Mouse (Mus musculus) liver, embryonic 12.5 days (tissue): ENCODE measurements around the gene Dio1. TPM values are rescaled to one million over a fixed set of nuclear protein-coding genes. Genes with fewer than 3 reads are reported as not detected.

Experiments
- ATAC-seq: fragments of 200-750 bp; cut with Nextera tagmentation; 2 replicates; pipeline ENCODE4 v1.8.0; 2017; ENCODE audit warnings: moderate number of reproducible peaks, mild to moderate bottlenecking, moderate library complexity
- H3K27ac ChIP-seq: fragments of 300-500 bp; sonication (generic); 2 replicates; pipeline ENCODE4 v1.5.1; 2016; ENCODE audit warnings: mild to moderate bottlenecking
- H3K27me3 ChIP-seq: fragments of 300-500 bp; sonication (generic); replicated peaks from 2 replicates; pipeline ENCODE4 v1.6.1; 2016; ENCODE audit warnings: mild to moderate bottlenecking, moderate library complexity
- H3K36me3 ChIP-seq: fragments of 300-500 bp; sonication (generic); 2 replicates; pipeline ENCODE4 v1.6.1; 2016; ENCODE audit warnings: mild to moderate bottlenecking, moderate library complexity
- H3K4me1 ChIP-seq: fragments of 300-500 bp; sonication (generic); 2 replicates; pipeline ENCODE4 v1.6.1; 2016
- H3K4me2 ChIP-seq: fragments of 300-500 bp; sonication (generic); 2 replicates; pipeline ENCODE4 v1.6.1; 2016; ENCODE audit warnings: mild to moderate bottlenecking, moderate library complexity
- H3K4me3 ChIP-seq: fragments of 300-500 bp; sonication (generic); 2 replicates; pipeline ENCODE4 v1.5.1; 2016; ENCODE audit warnings: mild to moderate bottlenecking, moderate library complexity
- H3K9ac ChIP-seq: fragments of 300-500 bp; sonication (generic); 2 replicates; pipeline ENCODE4 v1.6.1; 2016; ENCODE audit warnings: mild to moderate bottlenecking, moderate library complexity
- H3K9me3 ChIP-seq: fragments of 300-500 bp; sonication (generic); replicated peaks from 2 replicates; pipeline ENCODE4 v1.6.1; 2016; ENCODE audit warnings: mild to moderate bottlenecking, moderate library complexity
- WGBS: fragments of 180-500 bp; shearing (Covaris S2); methylation state at CpG from one replicate; pipeline ENCODE4 v1.1.7; 2016; ENCODE audit not compliant: insufficient replicate concordance; 5-methylcytosine and 5-hydroxymethylcytosine counted together
- polyA plus RNA-seq: library from polyadenylated mRNA; unstranded; fragments of >200 nt; fragmentation: Nextera tagmentation; extraction: Ambion mirVana; gene quantifications from 2 replicates; pipeline ENCODE4 v1.2.1, GENCODE M21; 2016

Gene Dio1
- polyA plus RNA-seq, 1 experiment from 2014 or later = not detected

DNA sequence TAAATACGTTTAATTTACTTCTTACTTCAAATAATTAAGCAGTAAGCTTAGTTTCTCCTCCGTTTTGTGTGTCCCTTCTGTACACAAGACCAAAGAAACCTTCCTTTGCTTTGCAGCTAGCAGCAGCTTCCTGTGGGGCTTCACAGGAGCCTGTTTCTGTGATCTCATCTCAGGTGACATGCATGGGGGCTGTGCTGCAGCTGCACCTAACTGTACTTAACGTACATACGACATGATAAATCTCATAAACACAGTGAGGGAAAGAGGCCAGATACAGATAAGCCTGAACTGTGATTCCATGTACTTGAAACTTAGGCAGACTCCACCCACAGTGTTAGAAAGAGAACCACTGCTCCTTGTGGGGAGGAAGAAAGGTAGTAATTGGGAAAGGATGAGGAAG, 47.0 kb downstream of the Dio1 start:
- Histone ChIP-seq H3K9me3 (0 out of 2 replicates have a peak, but pooled peaks cover 1% of the 10 kb centered on the region), H3K27ac (no peak overlapping the region), H3K4me3 (no peak overlapping the region), H3K4me1 (no peaks in the 10 kb centered on the region), H3K27me3 (no peaks in the 10 kb centered on the region), H3K4me2 (no peak overlapping the region), H3K36me3 (peaks cover 3% of the 10 kb centered on the region; the same call in 1 of the 2 replicates), H3K9ac (no peak overlapping the region)
- WGBS = 26% methylated on average over 4 of the region's 4 CpGs
- ATAC-seq = no peak

DNA sequence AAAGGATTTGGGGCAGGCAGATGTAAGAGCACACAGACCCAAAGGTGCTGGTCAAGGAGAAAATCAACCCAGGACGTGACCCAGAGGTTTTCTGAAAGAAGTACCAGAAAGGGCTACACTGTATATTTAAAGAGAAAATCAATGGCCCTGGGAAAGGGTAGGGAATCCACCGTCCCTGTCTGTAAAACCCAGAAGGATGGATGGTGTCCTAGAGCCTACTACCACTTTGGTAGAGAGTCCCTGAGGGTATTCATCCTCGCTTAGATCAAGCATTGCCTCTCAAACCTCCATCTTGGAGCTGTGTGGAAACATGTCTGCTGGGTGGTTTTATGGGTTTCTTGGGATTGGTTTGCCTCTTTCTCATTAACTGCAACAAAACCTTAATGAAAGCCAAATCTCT, 52.6 kb downstream of the Dio1 start:
- WGBS = 51% methylated on average over 3 of the region's 3 CpGs
- peak overlapping the region; percentile 79; the same call in 1 of the 2 replicates for H3K27ac ChIP-seq

DNA sequence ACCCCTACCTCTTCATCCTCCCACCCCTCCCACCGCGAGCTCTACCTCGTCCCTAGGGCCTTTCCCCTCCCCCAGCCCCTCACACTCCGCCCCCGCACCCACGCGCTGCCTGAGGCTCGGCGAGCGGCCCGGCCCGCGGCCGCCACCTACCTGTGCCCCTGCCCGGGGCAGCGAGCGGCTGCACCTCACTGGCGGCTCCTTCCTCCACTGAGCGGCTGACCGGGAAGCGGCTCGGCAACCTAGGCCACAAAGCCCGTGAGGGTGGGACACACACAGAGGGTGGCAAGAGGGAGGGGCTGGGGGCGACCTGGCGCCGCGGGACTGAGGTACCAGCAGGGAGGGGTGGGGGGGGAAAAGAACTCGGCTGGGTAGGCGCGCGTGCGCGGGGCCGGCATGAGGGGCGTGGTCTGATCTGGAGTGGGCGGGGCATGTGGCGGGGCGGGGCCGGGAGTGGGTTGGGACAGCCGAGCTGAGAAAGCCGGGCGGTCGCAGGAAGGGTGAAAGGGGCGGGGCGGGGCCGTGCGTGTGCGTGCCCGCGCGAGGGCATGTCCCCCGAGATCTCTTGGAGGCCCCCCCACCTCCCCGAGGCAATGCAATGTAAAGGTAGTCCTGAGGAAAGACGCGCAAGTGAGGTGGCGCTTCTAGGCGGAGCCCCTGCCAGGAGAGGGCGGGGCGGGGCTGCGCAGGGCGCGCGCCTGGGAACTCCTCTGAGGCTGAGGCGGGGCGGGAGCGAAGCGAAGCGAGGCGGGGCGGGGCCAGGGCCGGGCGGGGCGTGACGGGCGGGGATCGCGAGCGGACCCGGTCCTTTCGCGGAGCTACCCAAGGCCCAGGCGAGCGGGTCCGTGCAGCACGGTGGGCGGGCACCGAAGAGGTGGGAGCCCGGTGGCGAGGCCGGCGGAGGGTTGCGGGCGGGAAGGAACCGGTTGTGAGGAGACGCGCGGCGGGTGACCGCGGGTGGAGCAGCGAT, 53.6 kb downstream of the Dio1 start, which contains the start of the genes Lrrc42 and Hspb11:
Gene Lrrc42, minus strand, starts transcription at position 408 of the 967 bp plus-strand sequence.
Gene Hspb11, plus strand, starts transcription at position 469 of the 967 bp plus-strand sequence.
- under 1% methylated on average over 94 of the region's 101 CpGs for WGBS

More for the DNA sequence above, 52.6 kb downstream of the Dio1 start:
- Histone ChIP-seq H3K9ac (peak overlapping the region; percentile 82), H3K4me3 (peak overlapping the region; percentile 80), H3K4me2 (peak overlapping the region; percentile 99), H3K9me3 (no peaks in the 10 kb centered on the region), H3K4me1 (peaks cover 41% of the 10 kb centered on the region), H3K36me3 (no peaks in the 10 kb centered on the region), H3K27me3 (no peaks in the 10 kb centered on the region)
- ATAC-seq = no peak

DNA sequence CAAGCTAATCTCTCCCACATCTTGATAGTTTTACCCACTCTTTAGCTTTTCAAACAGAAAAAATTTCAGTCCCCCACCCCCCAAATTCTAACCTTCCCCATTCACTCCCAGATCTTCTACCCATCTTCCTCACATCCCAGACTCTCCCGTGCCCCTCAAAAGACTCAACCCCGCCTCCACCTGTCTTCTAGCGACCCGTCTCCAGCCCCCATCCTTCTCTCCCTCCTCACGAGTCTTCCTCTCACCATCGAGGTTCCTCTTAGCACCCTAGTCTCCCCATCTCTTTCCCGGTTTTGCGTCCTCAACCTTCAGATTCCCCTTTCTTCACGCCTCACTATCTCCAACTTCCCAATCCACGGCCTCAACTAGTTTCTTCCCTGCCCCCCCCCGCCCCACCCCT, 54.4 kb downstream of the Dio1 start:
- Histone ChIP-seq H3K4me1 (peaks cover 49% of the 10 kb centered on the region), H3K4me3 (peak overlapping the region; percentile 80), H3K4me2 (peak overlapping the region; percentile 99), H3K27me3 (no peaks in the 10 kb centered on the region), H3K9ac (peak overlapping the region; percentile 82), H3K9me3 (no peaks in the 10 kb centered on the region), H3K27ac (peak overlapping the region; percentile 79), H3K36me3 (no peaks in the 10 kb centered on the region)
- no peak for ATAC-seq
- WGBS = 2% methylated on average over 11 of the region's 11 CpGs

More for the DNA sequence above, 53.6 kb downstream of the Dio1 start, which contains the start of the genes Lrrc42 and Hspb11:
- peak within 1 kb of the TSS; percentile 79 for H3K27ac ChIP-seq
- H3K4me1 ChIP-seq = peaks cover 46% of the 10 kb centered on the region
- H3K36me3 ChIP-seq = no peaks in the 10 kb centered on the region
- H3K4me2 ChIP-seq = peak within 1 kb of the TSS; percentile 99
- ATAC-seq = peak; percentile 94
- H3K4me3 ChIP-seq = peak within 1 kb of the TSS; percentile 80
- no peaks in the 10 kb centered on the region for H3K9me3 ChIP-seq
- H3K9ac ChIP-seq = peak within 1 kb of the TSS; percentile 82
- H3K27me3 ChIP-seq = no peaks in the 10 kb centered on the region

DNA sequence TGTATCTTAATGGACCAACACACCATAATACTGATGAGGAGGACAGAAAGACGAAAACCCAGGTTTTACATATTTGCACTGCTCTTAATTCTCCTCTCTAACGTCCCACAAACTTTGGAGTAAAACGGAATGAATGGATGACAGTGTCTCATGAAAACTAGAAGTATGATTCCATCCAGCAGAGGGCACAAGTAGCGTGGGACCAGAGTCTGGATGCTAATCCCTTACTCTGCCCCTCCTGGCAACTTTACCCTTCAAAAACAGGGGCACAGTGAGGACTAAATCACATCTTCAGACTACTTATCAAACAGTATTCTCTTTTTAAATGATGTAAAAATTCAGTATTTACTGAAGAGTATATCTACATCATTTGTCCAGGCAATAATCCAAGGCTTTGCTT, 56.5 kb downstream of the Dio1 start:
- no peak overlapping the region for H3K4me2 ChIP-seq
- WGBS = 26% methylated on average over 4 of the region's 4 CpGs

DNA sequence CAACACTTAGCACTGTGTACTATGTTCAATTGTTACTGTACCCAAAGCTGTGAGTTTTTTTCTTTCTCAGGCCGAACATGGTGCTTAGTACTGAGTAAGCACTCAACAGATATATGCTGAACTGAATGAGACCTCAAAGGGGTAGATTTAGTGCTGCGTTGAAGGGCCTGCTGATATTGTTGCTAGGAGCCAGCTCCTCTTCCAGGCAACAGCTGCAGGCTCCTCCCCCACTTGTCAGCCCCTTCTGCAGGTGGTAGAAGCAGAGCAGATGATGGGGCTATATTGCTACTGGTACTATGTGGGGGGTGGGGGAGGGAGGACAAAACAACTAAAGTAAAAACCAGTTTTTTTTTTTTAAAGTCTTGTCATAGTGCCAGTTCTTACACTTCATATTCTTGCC, 57.5 kb downstream of the Dio1 start:
- Histone ChIP-seq H3K4me2 (no peak overlapping the region), H3K4me1 (peaks cover 51% of the 10 kb centered on the region), H3K9ac (no peak overlapping the region), H3K27ac (no peak overlapping the region), H3K36me3 (0 out of 2 replicates have a peak, but pooled peaks cover 3% of the 10 kb centered on the region), H3K9me3 (no peaks in the 10 kb centered on the region), H3K27me3 (no peaks in the 10 kb centered on the region), H3K4me3 (no peak overlapping the region)
- 40% methylated on average over 2 of the region's 2 CpGs for WGBS
- no peak for ATAC-seq

More for the DNA sequence above, 56.5 kb downstream of the Dio1 start:
- Histone ChIP-seq H3K27me3 (no peaks in the 10 kb centered on the region), H3K4me3 (no peak overlapping the region), H3K4me1 (peaks cover 53% of the 10 kb centered on the region), H3K9ac (no peak overlapping the region), H3K36me3 (0 out of 2 replicates have a peak, but pooled peaks cover 3% of the 10 kb centered on the region), H3K27ac (no peak overlapping the region), H3K9me3 (no peaks in the 10 kb centered on the region)
- ATAC-seq = no peak

DNA sequence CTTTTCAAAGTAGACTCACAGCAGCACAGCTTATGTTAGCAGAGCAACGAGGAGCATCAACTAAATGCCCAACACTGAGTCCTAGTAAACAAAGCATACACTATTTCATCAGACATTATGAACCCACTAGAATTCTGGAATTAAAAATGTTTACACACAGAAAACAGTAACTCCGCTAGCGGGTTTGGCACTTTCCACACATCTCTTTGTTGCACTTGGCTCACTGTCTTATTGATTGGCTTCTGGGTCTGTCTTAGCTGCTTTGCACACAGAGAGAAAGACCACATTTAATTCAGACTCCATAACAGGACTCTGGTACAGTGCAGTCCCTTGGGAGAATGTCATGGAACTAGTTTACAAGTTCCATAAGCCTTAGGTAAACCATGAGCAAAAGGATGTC, 58.9 kb downstream of the Dio1 start:
- H3K36me3 ChIP-seq = peaks cover 7% of the 10 kb centered on the region; the same call in 1 of the 2 replicates
- peaks cover 49% of the 10 kb centered on the region for H3K4me1 ChIP-seq
- no peaks in the 10 kb centered on the region for H3K9me3 ChIP-seq
- no peak overlapping the region for H3K27ac ChIP-seq
- H3K9ac ChIP-seq = no peak overlapping the region
- no peak overlapping the region for H3K4me2 ChIP-seq
- 86% methylated on average over 3 of the region's 3 CpGs for WGBS
- no peaks in the 10 kb centered on the region for H3K27me3 ChIP-seq
- no peak for ATAC-seq
- no peak overlapping the region for H3K4me3 ChIP-seq

DNA sequence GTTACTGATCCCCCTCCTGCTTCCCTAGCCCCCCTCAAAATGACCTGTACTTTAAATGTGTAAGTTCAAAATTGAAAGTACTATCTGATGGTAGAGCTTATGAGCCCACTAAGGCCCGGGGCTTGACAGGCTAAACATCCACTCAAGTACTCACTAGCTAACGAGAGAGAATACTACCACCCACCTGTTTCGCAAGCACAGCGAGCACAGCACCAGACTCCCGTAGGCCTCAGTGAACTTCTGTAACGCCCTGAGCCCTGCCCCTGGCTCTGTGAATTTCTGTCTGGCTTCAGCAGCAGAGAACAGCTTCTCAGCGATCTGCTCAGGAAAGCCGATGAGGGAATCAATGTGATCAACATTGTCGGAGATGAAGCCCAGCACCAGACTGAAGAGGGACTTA, 59.9 kb downstream of the Dio1 start:
- Histone ChIP-seq H3K4me2 (no peak overlapping the region), H3K27ac (no peak overlapping the region), H3K9ac (no peak overlapping the region), H3K4me1 (peaks cover 40% of the 10 kb centered on the region), H3K36me3 (peaks cover 13% of the 10 kb centered on the region; the same call in 1 of the 2 replicates), H3K9me3 (no peaks in the 10 kb centered on the region), H3K27me3 (no peaks in the 10 kb centered on the region), H3K4me3 (no peak overlapping the region)
- ATAC-seq = no peak
- 68% methylated on average over 9 of the region's 9 CpGs for WGBS

DNA sequence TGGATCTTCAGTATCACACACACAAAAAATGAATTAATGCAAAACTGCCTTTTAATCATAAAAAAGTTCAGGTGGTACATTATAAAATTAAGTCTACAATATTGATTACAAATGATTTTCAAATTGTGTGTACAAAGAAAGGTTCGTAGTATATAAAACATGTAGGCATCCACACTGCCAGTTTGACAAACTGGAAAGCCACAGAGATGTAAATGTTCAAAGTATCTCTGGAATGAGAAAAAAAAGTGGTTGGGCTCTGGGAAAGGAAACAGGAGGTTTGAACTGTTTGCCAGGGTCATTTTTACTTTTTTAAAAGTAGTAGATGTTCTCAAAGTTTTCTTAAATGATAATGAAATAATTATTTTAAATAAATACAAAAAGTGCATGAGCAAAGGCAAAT, 60.9 kb downstream of the Dio1 start:
- Histone ChIP-seq H3K4me3 (no peak overlapping the region), H3K27me3 (no peaks in the 10 kb centered on the region), H3K36me3 (peaks cover 22% of the 10 kb centered on the region), H3K27ac (no peak overlapping the region), H3K4me1 (peaks cover 29% of the 10 kb centered on the region), H3K9me3 (no peaks in the 10 kb centered on the region), H3K4me2 (no peak overlapping the region), H3K9ac (no peak overlapping the region)
- 74% methylated on average over 1 of the region's 1 CpGs for WGBS
- no peak for ATAC-seq

DNA sequence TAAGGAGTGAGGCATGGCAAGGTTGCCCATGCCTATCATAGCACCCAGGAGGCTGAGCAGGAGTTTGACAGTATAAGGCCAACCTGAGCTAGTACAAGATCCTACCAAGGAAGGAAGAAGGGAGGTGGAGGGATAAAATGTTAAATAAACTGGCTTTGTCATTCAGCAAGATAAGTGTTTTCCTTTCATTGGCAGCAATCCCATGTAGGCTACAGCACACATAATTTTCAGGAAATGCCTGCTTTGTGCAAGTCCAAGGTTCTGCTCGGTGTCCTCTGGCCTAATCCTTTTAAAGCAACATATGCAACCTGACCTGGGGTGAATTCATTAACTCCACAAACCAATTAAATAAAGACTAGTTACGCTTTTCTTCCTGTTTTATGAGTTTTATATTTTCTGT, 61.6 kb downstream of the Dio1 start:
- H3K4me2 ChIP-seq = no peak overlapping the region
- no peak overlapping the region for H3K9ac ChIP-seq
- H3K36me3 ChIP-seq = peaks cover 28% of the 10 kb centered on the region
- peaks cover 23% of the 10 kb centered on the region for H3K4me1 ChIP-seq
- no peak for ATAC-seq
- WGBS = 74% methylated on average over 2 of the region's 2 CpGs
- no peak overlapping the region for H3K4me3 ChIP-seq
- no peaks in the 10 kb centered on the region for H3K9me3 ChIP-seq
- no peaks in the 10 kb centered on the region for H3K27me3 ChIP-seq
- no peak overlapping the region for H3K27ac ChIP-seq

DNA sequence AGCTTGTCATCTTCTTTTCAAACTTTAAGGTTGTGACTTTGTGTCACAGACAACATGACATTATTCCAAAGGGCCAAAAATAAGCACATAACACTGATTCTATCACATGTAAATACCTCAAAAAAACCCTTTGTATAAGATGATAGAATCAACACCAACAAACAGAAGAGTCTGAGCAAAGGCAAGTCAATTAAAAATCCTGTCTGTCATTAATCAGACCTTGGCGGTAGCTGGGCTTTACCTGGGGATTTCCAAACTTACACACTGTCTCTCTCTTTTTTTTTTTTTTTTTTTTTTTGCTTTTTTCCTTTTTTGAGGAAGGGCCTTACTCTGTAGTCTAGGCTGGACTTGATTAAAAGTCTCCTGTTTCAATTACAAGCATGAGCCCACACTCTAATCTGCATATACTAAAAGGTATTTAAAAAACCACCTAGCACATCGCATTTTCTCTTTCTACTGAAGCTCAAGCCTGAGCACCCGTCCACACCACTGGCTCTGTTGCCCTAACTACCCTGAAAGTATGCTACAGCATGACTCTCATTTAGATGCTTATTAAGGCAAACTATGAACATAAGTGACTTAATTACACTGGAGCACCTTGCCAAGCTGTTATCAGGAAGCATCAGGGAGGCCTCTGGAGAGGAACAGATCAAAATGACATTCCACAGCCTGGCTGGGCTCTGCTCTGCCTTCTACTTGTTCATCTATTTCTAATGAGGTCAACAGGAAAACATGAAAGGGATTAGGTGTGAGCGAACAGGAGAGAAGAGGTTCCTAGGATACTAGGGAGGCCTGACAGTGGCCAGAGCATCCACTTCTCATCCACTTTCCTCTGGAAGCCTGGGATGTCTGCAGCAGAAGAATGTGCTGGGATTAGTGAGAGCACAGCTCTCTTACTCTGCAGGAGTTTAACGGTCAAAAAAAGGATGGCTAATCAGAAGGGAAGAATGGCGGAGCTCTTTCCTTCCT, 63.3 kb downstream of the Dio1 start:
- no peak overlapping the region for H3K27ac ChIP-seq
- no peaks in the 10 kb centered on the region for H3K27me3 ChIP-seq

More for the DNA sequence above, 63.3 kb downstream of the Dio1 start:
- Histone ChIP-seq H3K9me3 (no peaks in the 10 kb centered on the region), H3K4me1 (peaks cover 12% of the 10 kb centered on the region), H3K4me2 (no peak overlapping the region), H3K4me3 (no peak overlapping the region), H3K36me3 (peaks cover 42% of the 10 kb centered on the region), H3K9ac (no peak overlapping the region)
- WGBS = 76% methylated on average over 6 of the region's 6 CpGs
- no peak for ATAC-seq
